Comparison of ENCODE assay signal across 8 mouse cellular contexts in genomic region chr8:71789031-71789460, GRCm38 (mm10).
A peak's percentile ranks its signal among the peaks of the same experiment; 100 is the strongest.
DNase-seq lines count a peak whose midpoint lies in the region; ATAC-seq lines count a peak whose summit lies in the region.
"Not testable (repeated sequence)": the region's sequence is repeated elsewhere in the genome, so short reads cannot be mapped to it uniquely, and the experiment has no call there.

No protein-coding gene starts in this region.

- H3K4me1 ChIP-seq in forebrain, embryonic 12.5 days; heart, embryonic 14.5 days (ENCODE audit: control insufficient read depth in 2 of 2, insufficient read depth in 2 of 2, low read length in 2 of 2); intestine, embryonic 14.5 days (replicated peaks; ENCODE audit: control insufficient read depth, insufficient read depth, low read length); limb, embryonic 12.5 days (replicated peaks): not testable (repeated sequence)

- not testable (repeated sequence) for H3K27ac ChIP-seq in forebrain, embryonic 12.5 days; heart, embryonic 14.5 days (replicated peaks in 1 of 2; ENCODE audit: control insufficient read depth in 1 of 2, insufficient read depth in 1 of 2, low read depth in 2 of 2, low read length in 2 of 2); intestine, embryonic 14.5 days (ENCODE audit: low read depth); limb, embryonic 12.5 days

- H3K9ac ChIP-seq in forebrain, embryonic 12.5 days; heart, embryonic 14.5 days (ENCODE audit: low read length); intestine, embryonic 14.5 days (ENCODE audit: low read length); limb, embryonic 12.5 days (replicated peaks): not testable (repeated sequence)

- not testable (repeated sequence) for H3K4me2 ChIP-seq in forebrain, embryonic 12.5 days; intestine, embryonic 14.5 days (ENCODE audit: low read length); limb, embryonic 12.5 days
- H3K4me2 ChIP-seq in heart, embryonic 14.5 days (ENCODE audit: low read length), result 0 out of 2 replicates have a peak overlapping the region, but pooled peaks have one; percentile 18

- H3K36me3 ChIP-seq in forebrain, embryonic 12.5 days (replicated peaks); heart, embryonic 14.5 days (ENCODE audit: control insufficient read depth, insufficient read depth, low read length); intestine, embryonic 14.5 days (ENCODE audit: control insufficient read depth, insufficient read depth, low read length); limb, embryonic 12.5 days: not testable (repeated sequence)

- whole genome bisulfite sequencing in forebrain, embryonic 12.5 days, result 23% methylated on average over 6 of the region's 9 CpGs
- 0% methylated on average over 1 of the region's 9 CpGs for WGBS in heart, embryonic 14.5 days
- 16% methylated on average over 4 of the region's 9 CpGs for WGBS in intestine, embryonic 14.5 days
- WGBS in limb, embryonic 12.5 days, result 16% methylated on average over 5 of the region's 9 CpGs

- H3K4me3 ChIP-seq in forebrain, embryonic 12.5 days (replicated peaks); intestine, embryonic 14.5 days (ENCODE audit: low read depth, low read length); limb, embryonic 12.5 days (replicated peaks): not testable (repeated sequence)
- peak overlapping the region in 1 of 2 experiments; percentile 24; a peak in 2 of 4 replicates for H3K4me3 ChIP-seq in heart, embryonic 14.5 days (ENCODE audit: control insufficient read depth in 1 of 2, insufficient read depth in 1 of 2, low read depth in 1 of 2, low read length in 2 of 2)

- not testable (repeated sequence) for H3K9me3 ChIP-seq in forebrain, embryonic 12.5 days; heart, embryonic 14.5 days (ENCODE audit: control insufficient read depth, low read length); intestine, embryonic 14.5 days (ENCODE audit: control insufficient read depth, low read length); limb, embryonic 12.5 days

- not testable (repeated sequence) for H3K27me3 ChIP-seq in forebrain, embryonic 12.5 days; heart, embryonic 14.5 days (ENCODE audit: control insufficient read depth, insufficient read depth, low read length); intestine, embryonic 14.5 days (replicated peaks; ENCODE audit: control insufficient read depth, insufficient read depth, low read length); limb, embryonic 12.5 days

- DNase-seq in 416B (ENCODE audit: low read depth), result peak; percentile 16
- DNase-seq in adrenal gland, postnatal 10 days, result peak; percentile 15
- peak; percentile 45 for DNase-seq in intestine, embryonic 14.5 days (ENCODE audit: low spot score)
- DNase-seq in ovary, postnatal 36 days (ENCODE audit: low spot score), result peak; percentile 24

- ATAC-seq in forebrain, embryonic 12.5 days (ENCODE audit: low FRiP score), result peak; percentile 36
- ATAC-seq in heart, embryonic 14.5 days (ENCODE audit: insufficient number of reproducible peaks, insufficient read depth, low FRiP score, low read depth), result not testable (repeated sequence)
- 0 out of 2 replicates have a peak, but pooled peaks have one; percentile 36 for ATAC-seq in intestine, embryonic 14.5 days (replicated peaks; ENCODE audit: low FRiP score, low TSS enrichment, low read depth)
- peak; percentile 66; the same call in 1 of the 2 replicates for ATAC-seq in limb, embryonic 12.5 days (ENCODE audit: insufficient number of reproducible peaks, insufficient read depth, low FRiP score, low TSS enrichment, low read depth)
- peak; percentile 87 for ATAC-seq in megakaryocyte-erythroid progenitor cell, adult 5-6 weeks (replicated peaks; ENCODE audit: low FRiP score, low TSS enrichment, poor library complexity, severe bottlenecking)
